Mouse (Mus musculus) Patski (cell line): ENCODE results near the gene Olfr993. TPM values are rescaled to one million over a fixed set of nuclear protein-coding genes. Genes with fewer than 3 reads are reported as not detected.

Experiments
- ATAC-seq: fragments of 100-300 bp; one replicate; pipeline ENCODE4 v1.8.0; 2021
- CTCF ChIA-PET: fragments of 350-600 bp; sonication (Branson Sonifier 250); formaldehyde crosslinking; loops from one replicate; lab custom pipeline; 2022; ENCODE audit warnings: inconsistent platforms; lab: Charles Lee
- POLR2A ChIA-PET: fragments of 350-600 bp; sonication (Branson Sonifier 250); formaldehyde crosslinking; loops from one replicate; lab custom pipeline; 2022; ENCODE audit warnings: antibody characterized with exemption, inconsistent platforms; lab: Charles Lee
- DNase-seq: peaks from one replicate; pipeline ENCODE4 v3.0.0-alpha.2; 2011; ENCODE audit warnings: low read depth, low spot score
- H3K27me3 ChIP-seq: fragments of 371-371 bp; one replicate; pipeline ENCODE4 v1.5.1; 2021
- CTCF ChIP-seq: fragments of 100-300 bp; IDR thresholded peaks from one replicate; pipeline ENCODE4 v1.5.1; 2021
- in situ Hi-C: fragments of 300-500 bp; cut with MboI; formaldehyde crosslinking; loops from 3 replicates; pipeline ENCODE4 v1.11.1; 2018; ENCODE audit warnings: low pct_unique_long_range_greater_than_20kb, mixed read lengths
- polyA plus RNA-seq: library from polyadenylated mRNA; unstranded; gene quantifications from one replicate; pipeline ENCODE4 v1.2.3, GENCODE M21; 2021

The Olfr993 gene
- polyA plus RNA-seq, result not detected

DNA sequence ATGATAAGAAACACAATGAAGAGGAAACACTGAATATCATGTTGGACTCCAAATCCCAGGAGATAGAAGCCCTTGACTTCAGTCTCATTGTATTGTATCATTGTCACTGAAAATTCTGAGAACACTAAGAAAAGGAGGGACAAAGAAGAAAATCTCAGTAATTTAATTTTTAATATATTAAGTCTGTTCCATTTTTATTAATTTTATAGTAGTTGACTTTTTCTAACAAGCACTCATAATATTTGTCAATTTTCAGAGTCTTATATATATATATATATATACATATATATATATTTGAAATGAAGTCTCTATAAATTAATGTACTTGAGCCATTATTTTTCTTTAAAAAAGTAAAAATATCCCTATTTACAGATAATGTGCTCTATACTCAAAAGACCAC is at the start of gene Olfr993:
TSS of gene Olfr993 (minus strand) at position 101 of the 400 bp plus-strand sequence.
- POLR2A ChIA-PET, result no interaction called here
- in situ Hi-C loops, result no loop called here

DNA sequence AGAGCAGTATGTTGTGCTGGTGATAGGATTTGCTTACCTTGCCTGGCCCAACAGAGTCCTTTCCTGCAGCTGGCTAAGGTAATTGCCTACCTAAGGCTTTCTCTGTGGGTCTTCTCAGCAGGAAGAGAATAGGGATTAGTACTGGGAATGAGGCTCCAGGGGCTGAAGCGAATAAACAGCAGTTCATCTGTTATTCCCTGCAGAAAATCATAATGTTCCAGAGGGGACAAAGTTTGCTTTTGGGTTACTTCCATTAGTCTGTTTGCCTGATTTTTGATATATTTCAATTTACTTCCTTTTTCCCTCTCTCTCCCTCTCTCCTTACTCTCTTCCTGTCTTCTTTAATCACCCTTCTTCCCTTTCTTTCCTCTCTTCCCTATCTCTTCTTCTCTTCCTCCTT is 28.9 kb upstream of the Olfr993 start, which contains the start of gene Olfr995:
TSS of gene Olfr995 (minus strand) at position 101 of the 400 bp plus-strand sequence.
- CTCF ChIA-PET, result no interaction called here
- in situ Hi-C loops, result no loop called here

More for the DNA sequence above, at the start of gene Olfr993:
- CTCF ChIA-PET, result no interaction called here
- DNase-seq (no peak), ATAC-seq (no peak)
- peaks cover 4% of the 10 kb centered on the region for H3K27me3 ChIP-seq
- no peak for TF ChIP-seq CTCF

DNA sequence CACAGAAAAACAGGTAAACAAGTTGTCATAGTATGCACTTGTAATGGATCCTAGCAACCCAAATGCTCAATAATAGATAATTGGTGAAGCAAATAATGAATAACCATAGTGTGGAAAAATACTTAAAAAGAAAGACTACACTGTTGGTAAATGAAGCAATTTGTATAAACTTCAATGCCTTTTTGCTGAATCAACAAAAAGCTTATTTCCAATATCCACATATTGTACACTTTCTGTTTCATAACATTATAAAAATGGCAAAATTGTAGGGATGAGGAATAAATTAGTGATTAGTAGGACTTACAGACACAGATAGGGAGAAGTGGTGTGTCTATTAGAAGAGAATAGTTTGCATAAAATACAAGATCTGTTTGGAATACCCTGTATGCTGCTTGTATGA is 27.9 kb upstream of the Olfr993 start:
- POLR2A ChIA-PET, result no interaction called here

More for the DNA sequence above, 28.9 kb upstream of the Olfr993 start, which contains the start of gene Olfr995:
- no peak for DNase-seq
- ATAC-seq, result no peak
- POLR2A ChIA-PET, result no interaction called here
- H3K27me3 ChIP-seq, result no peaks in the 10 kb centered on the region
- no peak for TF ChIP-seq CTCF

DNA sequence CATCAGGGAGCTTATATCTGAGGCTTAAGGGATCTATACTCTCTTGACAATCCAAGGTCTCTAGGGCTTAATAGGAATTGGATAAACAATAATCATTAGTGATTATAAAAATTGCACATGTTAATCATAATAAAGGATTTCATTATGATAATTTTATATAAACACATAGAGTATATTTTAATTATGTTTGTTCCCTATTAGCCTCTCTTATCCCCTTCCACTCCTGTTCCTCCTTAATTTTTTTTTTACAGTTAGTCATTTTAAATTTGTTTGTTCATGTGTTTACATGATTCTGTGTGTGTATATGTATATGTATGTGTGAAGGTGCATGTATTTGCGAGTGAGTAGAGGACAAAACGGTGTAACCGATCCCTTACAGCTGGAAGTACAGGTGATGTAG is 21.7 kb upstream of the Olfr993 start, which contains the start of gene Olfr994:
TSS of gene Olfr994 (minus strand) at position 101 of the 400 bp plus-strand sequence.
- ChIA-PET POLR2A (interaction anchor here (0.8 kb wide), 1 partner anchor 27 kb away, joined by 3 read pairs; the partner anchor contains the start of gene Olfr992), CTCF (no interaction called here)
- DNase-seq (no peak), ATAC-seq (no peak)
- TF ChIP-seq CTCF, result no peak
- no peaks in the 10 kb centered on the region for H3K27me3 ChIP-seq
- in situ Hi-C loops, result no loop called here

More for the DNA sequence above, 27.9 kb upstream of the Olfr993 start:
- in situ Hi-C loops, result no loop called here
- TF ChIP-seq CTCF, result no peak
- CTCF ChIA-PET, result no interaction called here
- H3K27me3 ChIP-seq, result no peaks in the 10 kb centered on the region
- DNase-seq (no peak), ATAC-seq (no peak)

DNA sequence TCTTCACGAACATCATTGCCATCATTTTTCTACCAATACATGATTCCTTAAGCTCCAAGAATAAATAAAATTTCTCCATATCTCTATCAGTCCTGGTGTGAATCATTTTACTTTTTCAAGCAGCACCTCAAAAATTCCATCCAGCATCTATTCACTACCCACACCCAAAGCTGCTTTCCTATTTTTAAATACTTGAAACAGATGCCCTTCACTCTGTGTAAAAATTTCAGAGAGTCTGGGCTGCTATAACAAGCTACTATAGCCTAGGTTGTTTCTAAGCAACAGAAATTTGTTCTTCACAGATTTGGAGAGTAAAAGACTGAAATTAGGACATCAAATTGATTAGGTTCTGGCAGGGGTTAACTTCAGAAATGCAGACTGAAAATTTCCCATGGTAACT is 11.2 kb upstream of the Olfr993 start:
- ATAC-seq, result no peak
- H3K27me3 ChIP-seq, result no peaks in the 10 kb centered on the region

DNA sequence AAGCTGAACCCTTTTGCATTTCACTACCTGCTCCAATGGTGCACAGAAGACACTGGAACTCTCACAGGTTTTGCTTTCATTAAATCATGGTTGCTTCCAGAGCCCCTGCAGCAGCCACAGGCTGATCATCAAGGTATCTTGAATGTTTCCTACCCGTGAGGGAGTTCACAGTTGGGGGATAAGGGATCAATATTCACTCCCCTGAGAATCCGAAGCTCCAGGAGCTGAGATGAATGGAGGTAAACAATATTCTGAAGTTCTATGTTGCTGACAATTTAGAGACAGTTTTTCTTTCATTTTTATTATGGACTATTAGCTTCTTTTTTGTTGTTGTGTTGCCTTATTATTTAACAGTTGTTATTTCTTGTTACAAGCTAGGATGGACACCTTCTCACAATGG is 5.3 kb downstream of the Olfr993 start, which contains the start of gene Olfr992:
TSS of gene Olfr992 (minus strand) at position 101 of the 400 bp plus-strand sequence.
- no peak for TF ChIP-seq CTCF
- POLR2A ChIA-PET, result interaction anchor here (0.5 kb wide), 1 partner anchor 27 kb away, joined by 3 read pairs; no protein-coding TSS in a partner anchor
- in situ Hi-C loops, result no loop called here
- CTCF ChIA-PET, result no interaction called here
- H3K27me3 ChIP-seq, result peaks cover 9% of the 10 kb centered on the region
- no peak for ATAC-seq
- DNase-seq, result no peak

More for the DNA sequence above, 11.2 kb upstream of the Olfr993 start:
- ChIA-PET CTCF (no interaction called here), POLR2A (no interaction called here)
- DNase-seq, result no peak
- in situ Hi-C loops, result no loop called here
- TF ChIP-seq CTCF, result no peak

Other genes with a start within 250 kb of the Olfr993 start
- gene Lrrc55, start 217.7 kb downstream of the Olfr993 start, polyA plus RNA-seq, result 0.03 TPM
- gene Olfr987, start 75.6 kb downstream of the Olfr993 start, polyA plus RNA-seq, result not detected
- gene Olfr988, start 51.6 kb downstream of the Olfr993 start, polyA plus RNA-seq, result not detected
- not detected for gene Olfr992, start 5.4 kb downstream of the Olfr993 start, polyA plus RNA-seq
- gene Olfr994, start 21.6 kb upstream of the Olfr993 start, polyA plus RNA-seq, result not detected
- gene Olfr995, start 28.8 kb upstream of the Olfr993 start, polyA plus RNA-seq, result not detected
- not detected for gene 4833423E24Rik, start 104.1 kb upstream of the Olfr993 start, polyA plus RNA-seq
- gene Olfr996, start 164.3 kb upstream of the Olfr993 start, polyA plus RNA-seq, result not detected
- gene Olfr998, start 174.1 kb upstream of the Olfr993 start, polyA plus RNA-seq, result not detected
- gene Olfr1000, start 197.0 kb upstream of the Olfr993 start, polyA plus RNA-seq, result not detected
- gene Olfr1002, start 235.8 kb upstream of the Olfr993 start, polyA plus RNA-seq, result not detected
- gene Olfr154, start 249.6 kb upstream of the Olfr993 start, polyA plus RNA-seq, result not detected